Mouse (Mus musculus) hindbrain, postnatal 0 days (tissue): Measurements from ENCODE around the gene Mxi1. TPM values are rescaled to one million over a fixed set of nuclear protein-coding genes. Genes with fewer than 3 reads are reported as not detected.

Experiments
- ATAC-seq: fragments of 200-750 bp; cut with Nextera tagmentation; 2 replicates; pipeline ENCODE4 v1.8.0; 2017; ENCODE audit warnings: mild to moderate bottlenecking, moderate TSS enrichment, moderate library complexity
- DNase-seq: peaks from one replicate; pipeline ENCODE4 v3.0.0-alpha.2; 2015; ENCODE audit warnings: low spot score
- H3K27ac ChIP-seq: fragments of 300-500 bp; sonication (generic); 2 replicates; pipeline ENCODE4 v1.5.1; 2014; ENCODE audit warnings: mild to moderate bottlenecking
- H3K27me3 ChIP-seq: fragments of 300-500 bp; sonication (generic); 2 replicates; pipeline ENCODE4 v1.6.1; 2014; ENCODE audit warnings: low read length, mixed read lengths; ENCODE audit not compliant: insufficient read depth
- H3K36me3 ChIP-seq: fragments of 300-500 bp; sonication (generic); 2 replicates; pipeline ENCODE4 v1.6.1; 2014; ENCODE audit warnings: low read length, mixed read lengths; ENCODE audit not compliant: insufficient read depth
- H3K4me1 ChIP-seq: fragments of 300-500 bp; sonication (generic); 2 replicates; pipeline ENCODE4 v1.6.1; 2014; ENCODE audit warnings: antibody characterized with exemption, low read length, mixed read lengths; ENCODE audit not compliant: insufficient read depth
- H3K4me2 ChIP-seq: fragments of 300-500 bp; sonication (generic); 2 replicates; pipeline ENCODE4 v1.6.1; 2014; ENCODE audit warnings: low read depth, mild to moderate bottlenecking, low read length, moderate library complexity, mixed read lengths
- H3K4me3 ChIP-seq: fragments of 300-500 bp; sonication (generic); 2 replicates; pipeline ENCODE4 v1.5.1; 2014; ENCODE audit warnings: low read length
- H3K9ac ChIP-seq: fragments of 300-500 bp; sonication (generic); replicated peaks from 2 replicates; pipeline ENCODE4 v1.6.1; 2014; ENCODE audit warnings: mild to moderate bottlenecking, low read length, moderate library complexity, mixed read lengths
- H3K9me3 ChIP-seq: fragments of 300-500 bp; sonication (generic); 2 replicates; pipeline ENCODE4 v1.6.1; 2016; ENCODE audit warnings: low read length, mixed read lengths
- CTCF ChIP-seq: IDR thresholded peaks from 2 replicates; pipeline ENCODE4 v1.5.1; 2016; ENCODE audit warnings: antibody characterized with exemption, control low read depth, low read depth
- WGBS: fragments of 180-500 bp; shearing (Covaris S2); extraction: QIAGEN DNeasy Blood & Tissue Kit; methylation state at CpG from one replicate; pipeline ENCODE4 v1.1.7; 2014; 5-methylcytosine and 5-hydroxymethylcytosine counted together
- polyA plus RNA-seq: library from polyadenylated mRNA; unstranded; fragments of >200 nt; fragmentation: Nextera tagmentation; extraction: Ambion mirVana; gene quantifications from 2 replicates; pipeline ENCODE4 v1.2.1, GENCODE M21; 2015
- total RNA-seq: library from RNA; depleted of rRNA; stranded (reverse); fragments of >200 nt; gene quantifications from 2 replicates; pipeline ENCODE4 v1.2.3, GENCODE M21; 2014

The Mxi1 gene
- total and polyA plus RNA-seq, 2 experiments from 2014 or later = 44.5 to 47.7 TPM

- peak overlapping the region; percentile 85 for H3K9ac ChIP-seq
- peak; percentile 54 for DNase-seq
- peak overlapping the region; percentile 99 for H3K27ac ChIP-seq
- H3K9me3 ChIP-seq = no peaks in the 10 kb centered on the region
- no peaks in the 10 kb centered on the region for H3K36me3 ChIP-seq
- ATAC-seq = no peak
- no peaks in the 10 kb centered on the region for H3K27me3 ChIP-seq
- peak overlapping the region; percentile 93 for H3K4me3 ChIP-seq
- H3K4me1 ChIP-seq = peaks cover 13% of the 10 kb centered on the region
- under 1% methylated on average over 34 of the region's 37 CpGs for WGBS
- TF ChIP-seq CTCF = no peak
- peak overlapping the region; percentile 94 for H3K4me2 ChIP-seq
Measured at GRCm38 (mm10) chr19:53311524-53312335, 1.4 kb downstream of the Mxi1 start.

GRCm38 (mm10) chr19:53312336-53312871 is 2.1 kb downstream of the Mxi1 start:
- no peaks in the 10 kb centered on the region for H3K9me3 ChIP-seq
- DNase-seq = peak; percentile 71
- H3K4me3 ChIP-seq = peak overlapping the region; percentile 93
- 0% methylated on average over 24 of the region's 26 CpGs for WGBS
- H3K27me3 ChIP-seq = no peaks in the 10 kb centered on the region
- peak; percentile 14 for ATAC-seq
- H3K36me3 ChIP-seq = no peaks in the 10 kb centered on the region
- peak overlapping the region; percentile 94 for H3K4me2 ChIP-seq
- no peak for TF ChIP-seq CTCF
- H3K4me1 ChIP-seq = peaks cover 9% of the 10 kb centered on the region
- H3K9ac ChIP-seq = peak overlapping the region; percentile 85
- peak overlapping the region; percentile 99 for H3K27ac ChIP-seq

GRCm38 (mm10) chr19:53312951-53313683 is 2.8 kb downstream of the Mxi1 start:
- peak overlapping the region; percentile 94 for H3K4me2 ChIP-seq
- H3K4me3 ChIP-seq = peak overlapping the region; percentile 93
- ATAC-seq (peak; percentile 46), DNase-seq (peak; percentile 90)
- WGBS = under 1% methylated on average over 56 of the region's 63 CpGs
- no peaks in the 10 kb centered on the region for H3K36me3 ChIP-seq
- no peaks in the 10 kb centered on the region for H3K27me3 ChIP-seq
- H3K27ac ChIP-seq = peak overlapping the region; percentile 99
- peaks cover 9% of the 10 kb centered on the region for H3K4me1 ChIP-seq
- TF ChIP-seq CTCF = no peak
- H3K9ac ChIP-seq = peak overlapping the region; percentile 85
- no peaks in the 10 kb centered on the region for H3K9me3 ChIP-seq

GRCm38 (mm10) chr19:53313684-53314443 is 3.5 kb downstream of the Mxi1 start:
- H3K36me3 ChIP-seq = no peaks in the 10 kb centered on the region
- H3K27ac ChIP-seq = peak overlapping the region; percentile 99
- H3K4me2 ChIP-seq = peak overlapping the region; percentile 94
- peak overlapping the region; percentile 85 for H3K9ac ChIP-seq
- DNase-seq (peak; percentile 98), ATAC-seq (peak; percentile 90)
- WGBS = under 1% methylated on average over 52 of the region's 52 CpGs
- peaks cover 9% of the 10 kb centered on the region for H3K4me1 ChIP-seq
- TF ChIP-seq CTCF = no peak
- H3K4me3 ChIP-seq = peak overlapping the region; percentile 93
- H3K27me3 ChIP-seq = no peaks in the 10 kb centered on the region
- no peaks in the 10 kb centered on the region for H3K9me3 ChIP-seq

GRCm38 (mm10) chr19:53314530-53315208 is 4.4 kb downstream of the Mxi1 start:
- WGBS = 50% methylated on average over 16 of the region's 16 CpGs
- DNase-seq = no peak
- Histone ChIP-seq H3K4me2 (peak overlapping the region; percentile 94), H3K4me3 (peak overlapping the region; percentile 93), H3K27ac (peak overlapping the region; percentile 99), H3K36me3 (no peaks in the 10 kb centered on the region), H3K27me3 (no peaks in the 10 kb centered on the region), H3K9me3 (no peaks in the 10 kb centered on the region), H3K4me1 (peaks cover 9% of the 10 kb centered on the region), H3K9ac (peak overlapping the region; percentile 18; the same call in 1 of the 2 replicates)
- no peak for TF ChIP-seq CTCF
- ATAC-seq = no peak

GRCm38 (mm10) chr19:53315209-53315654 is 4.9 kb downstream of the Mxi1 start:
- peak overlapping the region; percentile 99; the same call in 1 of the 2 replicates for H3K27ac ChIP-seq
- DNase-seq (no peak), ATAC-seq (no peak)
- H3K36me3 ChIP-seq = no peaks in the 10 kb centered on the region
- H3K4me1 ChIP-seq = peaks cover 9% of the 10 kb centered on the region
- peak overlapping the region; percentile 94 for H3K4me2 ChIP-seq
- no peak overlapping the region for H3K9ac ChIP-seq
- no peak for TF ChIP-seq CTCF
- 75% methylated on average over 7 of the region's 7 CpGs for WGBS
- H3K27me3 ChIP-seq = no peaks in the 10 kb centered on the region
- no peaks in the 10 kb centered on the region for H3K9me3 ChIP-seq
- no peak overlapping the region for H3K4me3 ChIP-seq
